Mouse (Mus musculus): ENCODE measurements at regions not wholly inside any gene's neighbourhood (a gene's known extent, or its start where the extent isn't known, plus 50 kb on each side); places are given as distances from the start of the nearest gene placed in this dataset.
A peak's percentile ranks its signal among the peaks of the same experiment; 100 is the strongest.

GRCm38 (mm10) chr1:43247609-43248008 is 50.8 kb upstream of the Fhl2 start:
- DNase-seq: no peak

GRCm38 (mm10) chr1:43250281-43250680 is 53.5 kb upstream of the Fhl2 start:
- no peak for DNase-seq

- DNase-seq: no peak
Observed at GRCm38 (mm10) chr1:43251356-43251755, 54.6 kb upstream of the Fhl2 start.

GRCm38 (mm10) chr1:43254129-43254528 is 57.3 kb upstream of the Fhl2 start:
- no peak for DNase-seq

- no peak for DNase-seq
Observed at GRCm38 (mm10) chr1:43256078-43256477, 59.3 kb upstream of the Fhl2 start.

GRCm38 (mm10) chr1:43257909-43258308 is 61.1 kb upstream of the Fhl2 start:
- DNase-seq: no peak

- no peak for DNase-seq
Observed at GRCm38 (mm10) chr1:43259841-43260240, 63.1 kb upstream of the Fhl2 start.

- DNase-seq: no peak
Observed at GRCm38 (mm10) chr1:43260491-43260890, 63.7 kb upstream of the Fhl2 start.

- peak; percentile 78 for DNase-seq
Observed at GRCm38 (mm10) chr1:43264407-43264889, 67.7 kb upstream of the Fhl2 start.

GRCm38 (mm10) chr1:43265699-43266455 is 69.1 kb upstream of the Fhl2 start:
- DNase-seq: no peak

GRCm38 (mm10) chr1:43269685-43270084 is 72.9 kb upstream of the Fhl2 start:
- no peak for DNase-seq

GRCm38 (mm10) chr1:43273236-43273868 is 76.6 kb upstream of the Fhl2 start:
- DNase-seq: no peak

GRCm38 (mm10) chr1:43291736-43292135 is 95.0 kb upstream of the Fhl2 start:
- no peak for DNase-seq

GRCm38 (mm10) chr1:43292561-43292960 is 95.8 kb upstream of the Fhl2 start:
- no peak for DNase-seq

GRCm38 (mm10) chr1:43294221-43295012 is 97.6 kb upstream of the Fhl2 start:
- no peak for DNase-seq

- no peak for DNase-seq
Observed at GRCm38 (mm10) chr1:43297579-43297978, 100.8 kb upstream of the Fhl2 start.

GRCm38 (mm10) chr1:43298746-43299145 is 102.0 kb upstream of the Fhl2 start:
- DNase-seq: no peak

GRCm38 (mm10) chr1:43299490-43300302 is 102.9 kb upstream of the Fhl2 start:
- no peak for DNase-seq

GRCm38 (mm10) chr1:43300676-43301075 is 103.9 kb upstream of the Fhl2 start:
- no peak for DNase-seq

- DNase-seq: no peak
Observed at GRCm38 (mm10) chr1:43301866-43302571, 105.2 kb upstream of the Fhl2 start.

GRCm38 (mm10) chr1:43302657-43303056 is 105.9 kb upstream of the Fhl2 start:
- no peak for DNase-seq
